Mouse (Mus musculus) ES-Bruce4 (cell line): ENCODE measurements around the gene Ttyh3.

ENCODE experiments used
- CTCF ChIP-seq: IDR thresholded peaks from one replicate; pipeline ENCODE4 v1.8.1; 2011; ENCODE audit warnings: low read depth, low read length
- EP300 ChIP-seq: IDR thresholded peaks from 2 replicates; pipeline ENCODE4 v1.6.1; 2011; ENCODE audit warnings: low read depth, low read length; ENCODE audit not compliant: insufficient read depth
- POLR2A ChIP-seq: IDR thresholded peaks from one replicate; pipeline ENCODE4 v1.8.1; 2011; ENCODE audit warnings: low read length; ENCODE audit not compliant: insufficient read depth

DNA sequence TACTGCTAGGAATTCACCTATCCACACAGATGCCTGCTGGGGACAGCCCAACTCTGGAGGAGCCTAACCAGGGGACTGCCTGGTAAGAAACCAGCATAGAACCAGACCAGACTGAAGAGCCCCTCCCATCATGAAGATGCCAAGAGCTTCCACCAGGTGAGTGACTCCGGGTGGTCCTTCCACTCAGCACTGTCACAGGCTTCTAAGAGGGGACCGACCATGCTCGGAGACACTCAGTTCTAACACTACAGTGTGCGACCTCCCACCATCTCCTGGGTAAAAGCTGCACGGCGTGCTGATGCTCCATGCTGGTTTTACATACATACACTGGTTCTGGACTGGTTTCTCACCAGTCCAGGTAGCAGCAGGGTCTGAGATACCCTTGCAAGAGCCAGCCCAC is 2.7 kb downstream of the Ttyh3 start:
- no peak for TF ChIP-seq POLR2A
- TF ChIP-seq CTCF, result no peak
- TF ChIP-seq EP300, result no peak
